Mouse (Mus musculus) midbrain, embryonic 15.5 days (tissue): Measurements from ENCODE around the gene Pde4b. TPM values are rescaled to one million over a fixed set of nuclear protein-coding genes. Genes with fewer than 3 reads are reported as not detected.

Experiments
- ATAC-seq: fragments of 200-750 bp; cut with Nextera tagmentation; replicated peaks from 2 replicates; pipeline ENCODE4 v1.8.0; 2017; ENCODE audit warnings: moderate TSS enrichment
- H3K27ac ChIP-seq: fragments of 300-500 bp; sonication (generic); 2 replicates; pipeline ENCODE4 v1.5.1; 2015; ENCODE audit warnings: mild to moderate bottlenecking, inconsistent platforms
- H3K27me3 ChIP-seq: fragments of 300-500 bp; sonication (generic); replicated peaks from 2 replicates; pipeline ENCODE4 v1.6.1; 2015; ENCODE audit warnings: inconsistent platforms
- H3K36me3 ChIP-seq: fragments of 300-500 bp; sonication (generic); replicated peaks from 2 replicates; pipeline ENCODE4 v1.6.1; 2015; ENCODE audit warnings: inconsistent platforms
- H3K4me1 ChIP-seq: fragments of 300-500 bp; sonication (generic); 2 replicates; pipeline ENCODE4 v1.6.1; 2015; ENCODE audit warnings: inconsistent platforms
- H3K4me2 ChIP-seq: fragments of 300-500 bp; sonication (generic); 2 replicates; pipeline ENCODE4 v1.6.1; 2015; ENCODE audit warnings: inconsistent platforms, mild to moderate bottlenecking, moderate library complexity
- H3K4me3 ChIP-seq: fragments of 300-500 bp; sonication (generic); 2 replicates; pipeline ENCODE4 v1.5.1; 2015; ENCODE audit warnings: mild to moderate bottlenecking, inconsistent platforms
- H3K9ac ChIP-seq: fragments of 300-500 bp; sonication (generic); 2 replicates; pipeline ENCODE4 v1.6.1; 2015; ENCODE audit warnings: mild to moderate bottlenecking, inconsistent platforms
- H3K9me3 ChIP-seq: fragments of 300-500 bp; sonication (generic); 2 replicates; pipeline ENCODE4 v1.6.1; 2016; ENCODE audit warnings: inconsistent platforms
- WGBS: fragments of 180-500 bp; shearing (Covaris S2); methylation state at CpG from one replicate; pipeline ENCODE4 v1.1.7; 2015; ENCODE audit warnings: mixed read lengths; 5-methylcytosine and 5-hydroxymethylcytosine counted together
- polyA plus RNA-seq: library from polyadenylated mRNA; unstranded; fragments of >200 nt; fragmentation: Nextera tagmentation; extraction: Ambion mirVana; gene quantifications from 2 replicates; pipeline ENCODE4 v1.2.1, GENCODE M21; 2015

The Pde4b gene
- polyA plus RNA-seq, 1 experiment from 2014 or later = 54.9 TPM

DNA sequence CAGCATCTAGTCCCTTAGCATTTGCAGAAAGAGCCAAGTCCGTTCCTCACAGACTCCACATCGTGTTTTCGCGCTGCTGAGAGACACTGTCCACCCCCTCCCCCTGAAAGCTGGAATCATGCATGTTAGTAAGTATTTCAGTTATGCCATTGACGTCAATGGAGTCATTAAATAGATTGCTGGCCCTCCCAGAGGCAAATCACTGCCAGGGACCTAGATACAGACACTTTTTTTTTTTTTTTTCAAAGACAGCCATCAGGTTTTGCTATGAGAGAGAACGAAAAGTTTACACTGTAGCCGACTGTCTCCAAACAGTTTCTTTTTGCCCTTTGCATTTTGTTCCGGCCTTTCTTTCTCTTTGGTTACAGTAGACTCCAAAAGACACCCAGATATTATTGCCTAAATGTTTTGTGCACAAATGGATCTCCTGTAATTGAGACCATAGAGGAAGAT is 423.6 kb downstream of the Pde4b start:
- H3K9ac ChIP-seq = no peak overlapping the region
- no peaks in the 10 kb centered on the region for H3K27me3 ChIP-seq
- peak overlapping the region; percentile 62 for H3K27ac ChIP-seq
- H3K4me2 ChIP-seq = peak overlapping the region; percentile 38
- WGBS = 32% methylated on average over 8 of the region's 8 CpGs
- H3K4me3 ChIP-seq = no peak overlapping the region
- H3K4me1 ChIP-seq = peaks cover 12% of the 10 kb centered on the region
- no peaks in the 10 kb centered on the region for H3K9me3 ChIP-seq
- ATAC-seq = peak; percentile 37; the same call in 1 of the 2 replicates
- no peaks in the 10 kb centered on the region for H3K36me3 ChIP-seq

DNA sequence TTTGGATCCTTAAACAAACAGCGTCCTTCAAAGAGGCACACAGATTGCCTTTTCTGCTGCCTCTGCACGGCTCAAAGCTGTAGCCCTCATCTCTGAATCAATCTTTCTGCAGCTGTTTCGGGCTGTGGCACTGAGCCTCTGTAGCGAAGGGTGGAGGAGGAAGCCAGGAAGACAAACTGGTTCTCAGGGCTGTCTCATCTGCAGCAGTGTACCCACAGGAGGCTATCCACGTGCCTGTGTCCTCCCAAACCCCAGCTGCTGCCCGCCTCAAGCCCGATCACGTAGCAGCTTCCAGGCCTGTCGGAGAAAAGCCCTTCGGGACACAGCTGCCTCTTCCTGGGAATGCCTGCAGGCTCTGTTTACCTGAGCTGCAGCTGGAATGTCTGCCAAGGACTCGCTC is 424.2 kb downstream of the Pde4b start:
- Histone ChIP-seq H3K4me3 (no peak overlapping the region), H3K27me3 (no peaks in the 10 kb centered on the region)

DNA sequence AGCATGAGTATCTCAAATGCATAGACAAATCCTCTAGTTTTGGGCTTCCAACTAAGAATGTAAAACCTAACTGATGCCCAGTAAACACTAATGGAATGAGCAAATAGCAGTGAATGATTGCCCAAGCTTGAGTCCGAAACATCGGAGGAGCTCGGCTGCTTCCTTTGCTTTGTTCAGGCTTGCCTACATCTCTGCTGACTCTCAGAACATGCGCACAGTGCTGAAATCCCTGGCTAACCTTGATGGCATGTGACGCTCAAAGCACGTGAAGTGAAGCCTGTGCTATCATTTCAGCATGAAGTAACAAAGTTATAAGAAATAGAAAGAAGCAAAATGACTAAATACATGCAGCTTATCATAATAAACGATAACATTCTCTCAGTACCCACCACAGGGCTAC is 425.6 kb downstream of the Pde4b start:
- no peaks in the 10 kb centered on the region for H3K9me3 ChIP-seq
- H3K27ac ChIP-seq = no peak overlapping the region
- no peak overlapping the region for H3K4me2 ChIP-seq
- no peak for ATAC-seq
- peaks cover 12% of the 10 kb centered on the region for H3K4me1 ChIP-seq
- WGBS = 83% methylated on average over 7 of the region's 7 CpGs
- no peak overlapping the region for H3K9ac ChIP-seq
- no peak overlapping the region for H3K4me3 ChIP-seq
- no peaks in the 10 kb centered on the region for H3K27me3 ChIP-seq
- no peaks in the 10 kb centered on the region for H3K36me3 ChIP-seq

More for the DNA sequence above, 424.2 kb downstream of the Pde4b start:
- Histone ChIP-seq H3K27ac (peak overlapping the region; percentile 62), H3K9ac (no peak overlapping the region), H3K36me3 (no peaks in the 10 kb centered on the region), H3K4me1 (peaks cover 12% of the 10 kb centered on the region), H3K4me2 (peak overlapping the region; percentile 38), H3K9me3 (no peaks in the 10 kb centered on the region)
- ATAC-seq = peak; percentile 60; the same call in 1 of the 2 replicates
- WGBS = 15% methylated on average over 11 of the region's 11 CpGs

DNA sequence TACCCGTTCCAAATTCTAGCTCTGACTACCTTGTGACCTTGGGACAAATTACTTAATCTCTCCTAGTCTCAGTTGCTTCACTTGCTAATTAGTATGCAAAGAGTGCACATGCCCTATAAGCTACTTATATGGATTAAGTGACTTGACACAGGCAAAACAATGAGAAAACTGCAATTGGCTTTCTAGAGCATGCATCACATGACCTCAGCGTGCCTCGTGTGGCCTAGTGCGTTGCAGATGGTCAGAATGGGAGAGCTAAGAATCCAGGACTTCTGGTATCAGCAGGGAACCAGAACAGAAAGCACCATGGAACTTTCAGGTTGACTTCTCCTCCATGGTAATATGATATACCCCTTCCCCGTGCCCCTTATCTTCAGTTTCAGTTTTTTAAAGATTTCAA is 426.2 kb downstream of the Pde4b start:
- Histone ChIP-seq H3K4me1 (peaks cover 12% of the 10 kb centered on the region), H3K27ac (no peak overlapping the region), H3K27me3 (no peaks in the 10 kb centered on the region), H3K4me2 (no peak overlapping the region), H3K9ac (no peak overlapping the region), H3K9me3 (no peaks in the 10 kb centered on the region), H3K4me3 (no peak overlapping the region), H3K36me3 (no peaks in the 10 kb centered on the region)
- no peak for ATAC-seq
- 34% methylated on average over 5 of the region's 5 CpGs for WGBS

DNA sequence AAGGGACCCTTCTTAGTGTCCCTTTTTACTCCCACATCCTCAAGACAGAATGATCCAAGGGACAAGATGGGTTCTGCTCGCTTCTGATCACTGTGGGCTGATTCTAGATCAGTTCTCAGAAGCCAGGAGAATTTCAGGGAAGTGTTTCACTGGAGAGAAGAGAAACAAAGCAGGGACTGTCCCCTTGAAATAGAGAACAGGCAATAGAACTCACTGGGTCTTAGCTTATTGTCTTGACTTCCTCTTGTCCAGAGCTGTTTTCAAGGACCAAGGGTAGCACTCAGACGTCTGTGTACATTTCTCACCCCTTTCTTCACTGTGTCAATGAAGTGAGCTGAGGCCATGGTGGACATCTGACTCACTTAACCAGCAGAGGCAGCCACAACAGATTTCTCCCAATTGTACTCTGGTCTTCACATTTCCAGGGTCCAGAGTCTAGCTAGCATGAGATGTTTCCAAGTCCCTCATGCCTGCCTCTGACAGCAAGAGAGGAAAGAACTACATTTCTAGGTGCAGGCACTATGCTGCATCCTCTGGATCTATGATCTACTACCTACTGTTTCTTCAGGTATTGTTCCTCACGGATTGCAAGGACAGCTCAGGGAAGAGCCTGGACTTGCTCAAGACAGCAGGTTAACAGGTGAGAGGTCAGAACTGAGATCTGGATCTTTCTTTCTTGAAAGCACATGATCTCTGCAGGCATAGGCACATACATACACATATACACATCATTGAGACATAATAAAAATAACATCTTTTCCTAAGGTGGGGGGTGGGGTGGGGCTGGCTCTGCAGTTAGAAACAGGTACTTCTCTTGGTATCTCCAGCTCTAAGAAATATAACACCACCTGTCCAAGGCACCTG is 427.9 kb downstream of the Pde4b start:
- no peaks in the 10 kb centered on the region for H3K36me3 ChIP-seq
- no peak overlapping the region for H3K9ac ChIP-seq
- H3K27me3 ChIP-seq = no peaks in the 10 kb centered on the region
- H3K4me1 ChIP-seq = peaks cover 12% of the 10 kb centered on the region
- no peak overlapping the region for H3K4me2 ChIP-seq
- H3K27ac ChIP-seq = no peak overlapping the region
- no peak for ATAC-seq
- no peak overlapping the region for H3K4me3 ChIP-seq
- WGBS = 65% methylated on average over 3 of the region's 3 CpGs
- H3K9me3 ChIP-seq = no peaks in the 10 kb centered on the region

DNA sequence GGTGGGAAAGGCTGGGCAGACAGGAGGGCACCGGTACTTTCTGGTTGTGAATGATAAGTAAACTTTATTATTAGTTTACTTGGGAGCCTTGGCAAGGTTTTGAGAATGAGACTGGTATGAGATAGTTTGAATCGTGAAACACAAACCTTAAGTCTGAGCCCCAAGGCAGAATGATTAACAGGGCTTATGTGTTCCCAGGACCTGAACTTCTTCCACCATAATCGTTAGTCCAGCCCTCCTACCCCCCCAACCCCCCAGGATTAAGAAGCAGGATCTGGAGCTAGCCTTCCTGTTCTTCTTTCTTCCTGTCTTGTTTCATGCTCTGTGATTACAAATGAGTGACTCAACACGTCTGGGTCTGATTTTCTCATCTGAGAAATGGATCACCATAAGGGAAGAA is 429.1 kb downstream of the Pde4b start:
- WGBS = 73% methylated on average over 4 of the region's 4 CpGs
- no peak for ATAC-seq

DNA sequence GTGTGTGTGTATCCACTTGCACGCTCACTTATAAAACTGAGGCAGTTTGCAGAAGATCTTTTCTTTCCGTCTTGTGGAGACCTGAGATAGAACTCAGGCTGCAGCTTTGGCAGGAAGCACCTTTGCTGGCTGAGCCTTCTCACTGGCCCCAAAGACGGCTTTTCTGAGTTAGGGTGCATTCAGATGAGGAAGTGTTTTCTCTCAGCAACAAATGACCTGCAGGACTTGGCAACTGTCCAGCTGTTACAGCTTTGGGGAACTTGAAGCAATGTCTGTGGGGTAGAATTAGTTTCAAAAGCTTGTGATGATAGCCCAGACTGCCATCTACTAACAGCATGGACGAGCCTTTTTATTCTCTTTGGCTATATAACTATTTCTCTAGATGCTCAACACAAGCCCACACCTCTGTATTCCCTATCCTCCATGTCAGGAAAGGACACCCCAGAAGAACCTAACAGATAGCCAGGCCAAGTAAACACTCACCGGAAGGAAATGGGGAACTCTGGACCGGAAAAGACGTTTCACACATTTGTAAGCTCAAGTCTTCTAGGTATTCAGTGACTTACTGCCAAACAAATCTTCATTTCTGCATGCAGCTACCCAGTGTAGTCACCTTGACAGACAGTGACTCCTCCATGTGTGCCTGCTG is 429.8 kb downstream of the Pde4b start:
- Histone ChIP-seq H3K9me3 (no peaks in the 10 kb centered on the region), H3K9ac (no peak overlapping the region), H3K27me3 (no peaks in the 10 kb centered on the region), H3K4me1 (no peaks in the 10 kb centered on the region), H3K4me2 (no peak overlapping the region), H3K36me3 (no peaks in the 10 kb centered on the region), H3K4me3 (no peak overlapping the region), H3K27ac (no peak overlapping the region)
- ATAC-seq = no peak
- WGBS = 69% methylated on average over 7 of the region's 7 CpGs

More for the DNA sequence above, 429.1 kb downstream of the Pde4b start:
- no peaks in the 10 kb centered on the region for H3K27me3 ChIP-seq
- no peak overlapping the region for H3K4me2 ChIP-seq
- H3K9me3 ChIP-seq = no peaks in the 10 kb centered on the region
- H3K9ac ChIP-seq = no peak overlapping the region
- H3K27ac ChIP-seq = no peak overlapping the region
- no peak overlapping the region for H3K4me3 ChIP-seq
- no peaks in the 10 kb centered on the region for H3K36me3 ChIP-seq
- peaks cover 4% of the 10 kb centered on the region for H3K4me1 ChIP-seq

DNA sequence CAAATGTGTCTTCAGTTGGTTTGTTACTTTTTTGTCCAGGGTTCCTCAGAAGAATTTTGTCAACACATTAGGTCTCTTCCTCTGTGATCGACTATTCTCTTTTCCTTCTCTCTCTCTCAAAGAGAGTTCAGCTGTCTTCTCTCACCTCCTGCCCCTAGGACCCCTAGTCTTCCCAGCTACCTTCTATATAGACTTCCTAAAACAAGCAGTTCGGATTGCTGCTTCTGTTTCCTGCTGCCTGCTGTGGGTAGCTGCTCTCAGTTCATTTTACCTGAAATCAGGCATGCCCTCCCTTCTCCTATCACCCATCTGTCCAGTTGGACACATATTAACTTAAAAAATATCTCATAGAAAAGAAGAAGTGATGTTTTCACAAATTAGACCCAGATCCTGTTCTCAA is 430.3 kb downstream of the Pde4b start:
- no peak overlapping the region for H3K9ac ChIP-seq
- no peaks in the 10 kb centered on the region for H3K4me1 ChIP-seq
- H3K36me3 ChIP-seq = no peaks in the 10 kb centered on the region
- WGBS = 68% methylated on average over 2 of the region's 2 CpGs
- H3K9me3 ChIP-seq = no peaks in the 10 kb centered on the region
- H3K4me3 ChIP-seq = no peak overlapping the region
- ATAC-seq = no peak
- H3K27ac ChIP-seq = no peak overlapping the region
- no peak overlapping the region for H3K4me2 ChIP-seq
- H3K27me3 ChIP-seq = no peaks in the 10 kb centered on the region

DNA sequence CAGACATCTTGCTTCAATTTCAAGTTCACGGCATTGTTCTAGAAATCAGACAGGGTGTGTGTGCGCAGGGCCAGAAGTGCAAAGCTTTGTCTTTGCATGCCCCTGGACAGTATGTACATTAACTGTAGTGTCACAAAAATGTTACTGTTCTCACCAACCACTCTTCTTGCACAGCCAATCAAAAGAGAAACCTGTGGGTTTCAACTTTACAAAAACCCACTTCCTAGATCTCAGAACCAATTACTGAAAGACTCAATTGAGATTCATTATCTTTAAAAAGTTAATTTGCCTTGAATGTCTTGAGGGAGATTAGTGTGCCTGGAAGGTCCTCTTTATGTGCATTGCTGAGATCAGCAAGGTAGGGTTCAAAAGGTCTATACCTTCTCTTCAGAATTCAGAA is 431.0 kb downstream of the Pde4b start:
- Histone ChIP-seq H3K9me3 (no peaks in the 10 kb centered on the region), H3K27me3 (no peaks in the 10 kb centered on the region), H3K4me2 (no peak overlapping the region), H3K27ac (no peak overlapping the region), H3K36me3 (no peaks in the 10 kb centered on the region), H3K9ac (no peak overlapping the region), H3K4me3 (no peak overlapping the region), H3K4me1 (no peaks in the 10 kb centered on the region)
- WGBS = 84% methylated on average over 2 of the region's 2 CpGs
- ATAC-seq = no peak

DNA sequence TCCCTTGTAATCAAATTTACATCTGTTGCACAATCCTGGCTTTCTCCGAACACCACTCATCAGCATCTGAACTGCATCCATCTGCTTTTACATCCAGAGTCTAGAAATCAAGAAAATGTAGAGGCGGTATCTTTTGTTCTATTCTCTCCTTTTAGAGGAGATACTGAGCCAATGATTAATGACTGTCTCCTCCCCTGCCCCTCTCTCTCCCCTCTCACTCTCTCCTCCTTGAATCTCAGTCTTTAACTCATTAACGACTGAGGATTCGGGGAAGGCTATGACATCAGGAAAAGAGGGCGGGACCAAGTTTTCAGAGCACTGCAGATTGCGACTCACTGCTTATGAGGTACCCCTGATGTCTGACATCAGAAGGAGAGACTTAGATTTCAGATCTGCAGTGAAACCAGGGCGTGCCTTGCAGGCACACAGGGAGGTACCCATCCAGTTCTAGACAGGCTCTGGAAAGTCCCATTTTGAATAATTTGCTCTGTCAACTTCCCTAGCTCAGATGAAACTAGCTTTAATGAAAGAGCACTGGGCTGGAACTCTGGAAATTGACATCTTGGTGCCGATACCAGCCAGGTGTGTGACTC is 433.4 kb downstream of the Pde4b start:
- Histone ChIP-seq H3K4me1 (no peaks in the 10 kb centered on the region), H3K27ac (no peak overlapping the region), H3K27me3 (no peaks in the 10 kb centered on the region), H3K9ac (no peak overlapping the region), H3K36me3 (no peaks in the 10 kb centered on the region), H3K4me3 (no peak overlapping the region), H3K9me3 (no peaks in the 10 kb centered on the region), H3K4me2 (no peak overlapping the region)
- no peak for ATAC-seq
- WGBS = 70% methylated on average over 8 of the region's 8 CpGs

DNA sequence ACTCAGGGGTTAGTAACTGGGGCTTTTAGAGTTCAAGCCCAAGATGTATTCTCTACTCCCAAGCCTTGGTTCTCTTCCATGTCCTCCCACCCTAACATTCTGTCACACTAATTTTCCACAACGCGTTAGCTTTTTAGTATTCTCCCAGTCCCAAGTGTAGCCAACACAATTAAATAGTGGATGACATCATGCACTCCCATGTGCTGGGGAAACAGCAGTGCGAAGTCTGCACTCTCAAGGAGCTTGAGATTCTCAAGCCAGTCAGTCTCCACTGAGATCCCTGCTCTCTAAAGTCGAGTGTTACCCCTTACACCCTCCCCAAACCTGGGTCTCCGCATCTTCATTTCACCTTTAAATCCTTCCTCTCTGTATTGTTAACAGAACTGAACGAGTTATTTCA is 434.1 kb downstream of the Pde4b start:
- Histone ChIP-seq H3K4me3 (no peak overlapping the region), H3K4me2 (no peak overlapping the region), H3K9ac (no peak overlapping the region), H3K4me1 (no peaks in the 10 kb centered on the region), H3K36me3 (no peaks in the 10 kb centered on the region), H3K9me3 (no peaks in the 10 kb centered on the region), H3K27me3 (no peaks in the 10 kb centered on the region), H3K27ac (no peak overlapping the region)
- 68% methylated on average over 6 of the region's 6 CpGs for WGBS
- no peak for ATAC-seq

DNA sequence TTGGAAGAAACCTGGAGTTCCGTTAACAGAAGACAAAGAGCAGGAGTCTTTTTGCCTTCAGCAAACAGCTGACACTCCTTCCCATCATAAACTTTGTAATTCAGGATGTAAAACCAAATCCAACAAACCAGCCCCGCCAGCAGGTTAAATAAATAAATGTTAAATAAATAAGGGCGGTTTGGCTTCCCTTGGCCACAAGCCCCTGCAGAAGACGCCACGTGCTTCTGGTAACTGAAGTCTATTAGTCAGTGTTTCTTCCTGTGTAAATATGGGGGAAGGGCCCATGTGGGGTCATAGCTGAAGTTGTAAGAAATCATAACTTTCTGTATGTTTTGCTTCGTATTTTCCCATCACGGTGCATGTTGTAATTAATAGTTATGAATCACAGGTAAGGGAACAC is 440.0 kb downstream of the Pde4b start:
- Histone ChIP-seq H3K4me2 (no peak overlapping the region), H3K4me1 (peaks cover 4% of the 10 kb centered on the region; the same call in 1 of the 2 replicates), H3K36me3 (no peaks in the 10 kb centered on the region), H3K4me3 (no peak overlapping the region), H3K9me3 (no peaks in the 10 kb centered on the region), H3K27me3 (no peaks in the 10 kb centered on the region), H3K9ac (no peak overlapping the region), H3K27ac (no peak overlapping the region)
- no peak for ATAC-seq
- WGBS = 85% methylated on average over 7 of the region's 7 CpGs
